Mouse (Mus musculus): Measurements from ENCODE around the gene Rgs7.

DNA sequence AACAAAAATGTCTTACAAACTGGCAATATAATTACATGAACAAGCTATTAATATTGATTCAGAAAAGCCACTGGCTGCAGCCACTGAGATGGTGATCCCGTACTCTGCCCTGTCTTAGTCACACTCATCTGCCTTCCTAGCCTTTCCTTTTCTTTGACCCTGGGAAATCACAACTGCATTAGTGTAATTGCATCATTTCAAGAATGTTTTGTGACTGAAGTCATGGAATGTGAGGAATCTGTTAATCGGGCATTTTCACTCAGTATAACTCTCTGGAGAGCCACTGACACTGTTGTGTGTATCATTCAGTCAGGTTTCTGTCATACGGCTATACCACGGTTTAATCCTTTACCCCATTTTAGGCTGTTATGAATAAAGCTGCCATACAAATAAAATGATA is 156.1 kb downstream of the Rgs7 start:
- TF ChIP-seq CTCF (IDR thresholded peaks at IDR 0.05; ENCODE audit: borderline replicate concordance, insufficient read depth, low read length) (no peak), POLR2A (IDR thresholded peaks at IDR 0.05; ENCODE audit: low read depth, low read length) (no peak)
